Mouse (Mus musculus): ENCODE results near the gene Hsdl1. TPM values are rescaled to one million over a fixed set of nuclear protein-coding genes. Genes with fewer than 3 reads are reported as not detected.

The Hsdl1 gene
- polyA plus RNA-seq, 1 experiment from 2014 or later: 43.1 TPM

DNA sequence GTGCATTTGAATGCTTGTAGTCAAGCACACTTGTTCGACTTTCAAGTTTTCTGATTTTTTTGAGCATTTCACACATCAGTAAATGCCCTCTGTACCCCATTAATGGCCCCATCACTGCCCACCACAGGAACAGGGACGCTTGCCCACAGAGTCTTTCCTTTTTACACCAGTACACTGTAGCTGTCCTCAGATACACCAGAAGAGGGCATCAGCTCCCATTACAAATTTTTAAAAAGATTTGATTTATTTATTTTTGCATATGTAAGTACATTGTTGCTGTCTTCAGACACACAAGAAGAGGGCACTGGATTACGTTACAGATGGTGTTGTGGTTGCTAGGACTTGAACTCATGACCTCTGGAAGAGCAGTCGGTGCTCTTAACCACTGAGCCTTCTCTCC lies 13.3 kb upstream of the Hsdl1 start:
- 58% methylated on average over 4 of the region's 4 CpGs for WGBS
- H3K27me3 ChIP-seq (ENCODE audit: insufficient read depth, low read length): no peaks in the 10 kb centered on the region
- ATAC-seq (ENCODE audit: low FRiP score, low TSS enrichment): no peak

DNA sequence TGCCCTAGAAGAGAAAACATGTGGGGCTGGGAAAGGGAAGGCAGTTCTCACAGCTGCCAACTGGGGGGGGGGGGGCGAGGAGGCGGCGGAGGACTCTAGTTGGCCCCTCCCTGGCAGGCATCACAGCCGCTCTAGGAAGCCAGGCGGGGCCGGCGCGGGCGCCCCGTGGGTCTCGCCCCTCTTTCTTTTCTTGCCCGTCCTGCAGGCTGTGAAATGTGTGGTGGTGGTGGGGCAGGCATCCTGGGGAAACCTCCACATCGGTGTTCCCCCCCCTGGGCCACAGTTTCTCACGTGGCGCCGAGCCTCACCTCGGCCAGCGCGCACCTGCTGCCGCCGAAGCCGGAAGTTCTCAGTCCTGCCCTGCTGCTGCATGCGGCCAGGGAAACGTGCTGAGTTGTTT lies 10.9 kb upstream of the Hsdl1 start:
- whole genome bisulfite sequencing: 14% methylated on average over 23 of the region's 24 CpGs
- Histone ChIP-seq H3K9ac (replicated peaks; ENCODE audit: low read length) (peak overlapping the region; percentile 46), H3K4me1 (ENCODE audit: insufficient read depth, low read length) (0 out of 2 replicates have a peak, but pooled peaks cover 5% of the 10 kb centered on the region), H3K4me2 (replicated peaks; ENCODE audit: low read depth, low read length) (peak overlapping the region; percentile 54), H3K9me3 (ENCODE audit: low read length) (no peaks in the 10 kb centered on the region), H3K27ac (ENCODE audit: low read length) (no peak overlapping the region), H3K4me3 (ENCODE audit: low read length) (peak overlapping the region; percentile 37), H3K36me3 (ENCODE audit: insufficient read depth, low read length) (no peaks in the 10 kb centered on the region), H3K27me3 (ENCODE audit: insufficient read depth, low read length) (no peaks in the 10 kb centered on the region)
- 0 out of 2 replicates have a peak, but pooled peaks have one; percentile 49 for ATAC-seq (ENCODE audit: low FRiP score, low TSS enrichment)

More for the DNA sequence above, 13.3 kb upstream of the Hsdl1 start:
- Histone ChIP-seq H3K4me1 (ENCODE audit: insufficient read depth, low read length) (0 out of 2 replicates have a peak, but pooled peaks cover 5% of the 10 kb centered on the region), H3K27ac (ENCODE audit: low read length) (no peak overlapping the region), H3K4me2 (replicated peaks; ENCODE audit: low read depth, low read length) (no peak overlapping the region), H3K9me3 (ENCODE audit: low read length) (no peaks in the 10 kb centered on the region), H3K36me3 (ENCODE audit: insufficient read depth, low read length) (no peaks in the 10 kb centered on the region), H3K9ac (replicated peaks; ENCODE audit: low read length) (no peak overlapping the region), H3K4me3 (ENCODE audit: low read length) (no peak overlapping the region)

DNA sequence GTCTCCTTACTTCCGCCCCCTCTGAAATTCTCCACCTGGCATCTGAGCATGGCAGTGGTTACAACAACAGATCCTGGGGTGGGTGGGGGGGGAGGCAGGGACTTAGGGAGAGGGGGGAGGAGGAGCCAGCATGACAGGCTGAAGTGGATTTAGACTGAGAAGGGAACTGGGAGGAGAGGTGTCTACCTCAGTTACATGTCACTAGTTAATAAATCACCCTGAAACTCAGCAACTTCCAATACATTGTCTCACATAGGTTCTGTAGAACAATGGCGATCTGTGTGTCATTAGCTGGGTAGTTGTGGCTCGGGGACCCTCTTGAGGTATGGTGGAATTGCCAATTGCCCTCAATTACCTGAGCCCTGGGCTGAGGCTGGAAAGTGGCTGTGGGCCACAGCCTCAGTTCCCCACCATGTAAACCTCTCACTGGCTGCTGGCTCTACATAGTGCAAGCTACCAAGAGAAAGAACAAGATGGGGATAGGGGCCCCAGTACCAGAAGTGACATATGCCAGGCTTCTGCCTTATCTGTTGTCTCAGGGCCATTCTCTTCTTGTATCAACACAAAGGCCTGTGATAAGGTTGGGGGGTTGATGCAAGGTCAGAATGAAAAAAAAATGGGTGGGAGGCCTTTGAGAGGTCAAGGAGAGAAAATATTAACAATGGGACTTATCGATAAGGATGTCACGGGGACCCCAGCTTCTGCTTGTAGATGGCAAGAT lies 5.6 kb upstream of the Hsdl1 start:
- H3K27ac ChIP-seq (ENCODE audit: low read length): no peak overlapping the region
- no peak overlapping the region for H3K4me3 ChIP-seq (ENCODE audit: low read length)
- no peak overlapping the region for H3K9ac ChIP-seq (replicated peaks; ENCODE audit: low read length)
- 71% methylated on average over 5 of the region's 5 CpGs for WGBS
- H3K36me3 ChIP-seq (ENCODE audit: insufficient read depth, low read length): no peaks in the 10 kb centered on the region
- H3K4me1 ChIP-seq (ENCODE audit: insufficient read depth, low read length): peaks cover under 1% of the 10 kb centered on the region; the same call in 1 of the 2 replicates
- ATAC-seq (ENCODE audit: low FRiP score, low TSS enrichment): 0 out of 2 replicates have a peak, but pooled peaks have one; percentile 46
- no peaks in the 10 kb centered on the region for H3K9me3 ChIP-seq (ENCODE audit: low read length)
- H3K27me3 ChIP-seq (ENCODE audit: insufficient read depth, low read length): 0 out of 2 replicates have a peak, but pooled peaks cover 6% of the 10 kb centered on the region
- no peak overlapping the region for H3K4me2 ChIP-seq (replicated peaks; ENCODE audit: low read depth, low read length)

DNA sequence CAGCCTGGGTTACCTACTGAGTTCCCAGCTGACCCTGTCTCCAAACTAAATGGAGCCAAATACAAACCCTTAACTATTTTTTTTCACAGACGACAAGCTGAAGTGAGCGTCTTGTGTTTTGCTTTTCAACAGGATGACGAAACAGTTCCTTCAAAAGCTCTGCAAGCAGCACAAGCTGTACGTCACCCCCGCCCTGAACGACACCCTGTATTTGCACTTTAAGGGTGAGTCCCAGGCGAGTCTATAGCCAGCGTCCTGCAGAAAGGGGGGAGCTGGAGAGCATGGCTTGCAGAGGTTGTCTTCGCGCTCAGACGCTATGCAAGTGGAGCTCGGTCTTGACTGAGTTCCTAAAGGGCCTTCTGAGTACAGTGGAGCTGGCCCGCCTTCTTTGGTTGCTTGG lies 4.1 kb upstream of the Hsdl1 start:
- peaks cover 5% of the 10 kb centered on the region; the same call in 1 of the 2 replicates for H3K4me1 ChIP-seq (ENCODE audit: insufficient read depth, low read length)
- ATAC-seq (ENCODE audit: low FRiP score, low TSS enrichment): no peak
- H3K9me3 ChIP-seq (ENCODE audit: low read length): no peaks in the 10 kb centered on the region
- no peak overlapping the region for H3K4me3 ChIP-seq (ENCODE audit: low read length)
- 40% methylated on average over 13 of the region's 13 CpGs for WGBS
- H3K9ac ChIP-seq (replicated peaks; ENCODE audit: low read length): no peak overlapping the region
- 0 out of 2 replicates have a peak, but pooled peaks cover 8% of the 10 kb centered on the region for H3K27me3 ChIP-seq (ENCODE audit: insufficient read depth, low read length)
- H3K4me2 ChIP-seq (replicated peaks; ENCODE audit: low read depth, low read length): no peak overlapping the region
- H3K36me3 ChIP-seq (ENCODE audit: insufficient read depth, low read length): no peaks in the 10 kb centered on the region
- H3K27ac ChIP-seq (ENCODE audit: low read length): no peak overlapping the region

DNA sequence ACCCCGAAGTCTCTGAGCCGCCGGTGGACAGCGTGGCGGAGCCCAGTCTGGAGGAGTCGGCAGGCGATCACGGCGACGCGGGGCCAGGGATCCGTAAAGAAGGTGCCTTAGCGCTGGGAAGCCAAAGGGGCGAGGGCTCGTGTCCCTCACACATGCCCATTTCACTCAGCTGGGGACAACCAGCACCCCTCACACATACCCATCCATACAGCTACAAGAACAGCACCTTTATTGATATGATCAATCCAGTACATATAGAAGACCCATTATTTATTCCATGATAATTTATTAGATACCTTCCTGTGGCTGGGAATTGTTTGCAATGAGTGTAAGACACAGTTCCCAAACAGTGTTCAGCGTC lies 363 bp upstream of the Hsdl1 start:
- Histone ChIP-seq H3K9ac (replicated peaks; ENCODE audit: low read length) (peak overlapping the region; percentile 70), H3K4me3 (ENCODE audit: low read length) (peak overlapping the region; percentile 83), H3K9me3 (ENCODE audit: low read length) (no peaks in the 10 kb centered on the region), H3K27me3 (ENCODE audit: insufficient read depth, low read length) (0 out of 2 replicates have a peak, but pooled peaks cover 10% of the 10 kb centered on the region), H3K4me1 (ENCODE audit: insufficient read depth, low read length) (peaks cover 9% of the 10 kb centered on the region; the same call in 1 of the 2 replicates), H3K36me3 (ENCODE audit: insufficient read depth, low read length) (no peaks in the 10 kb centered on the region), H3K27ac (ENCODE audit: low read length) (no peak overlapping the region), H3K4me2 (replicated peaks; ENCODE audit: low read depth, low read length) (peak overlapping the region; percentile 73)
- 2% methylated on average over 16 of the region's 16 CpGs for WGBS
- no peak; the same call in 1 of the 2 replicates for ATAC-seq (ENCODE audit: low FRiP score, low TSS enrichment)

DNA sequence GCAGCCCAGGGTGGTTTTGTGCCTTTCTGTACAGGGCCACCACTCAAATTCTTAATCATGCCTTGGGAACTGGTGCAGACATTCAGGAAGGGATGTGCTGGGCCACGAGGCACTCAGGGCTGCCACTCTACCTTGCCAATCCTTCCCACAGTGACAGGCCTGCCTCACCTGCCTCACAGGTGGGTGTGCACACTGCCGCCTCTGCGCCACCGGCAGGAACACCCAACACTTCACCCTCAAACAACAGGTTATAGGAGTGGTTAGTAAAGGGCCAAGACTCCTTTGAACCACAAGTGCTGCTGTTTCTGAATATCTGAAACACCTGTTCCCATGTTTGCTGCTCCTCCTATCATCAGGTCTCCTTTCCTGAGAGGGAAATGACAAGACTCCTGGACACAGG lies 2.6 kb downstream of the Hsdl1 start:
- Histone ChIP-seq H3K9me3 (ENCODE audit: low read length) (no peaks in the 10 kb centered on the region), H3K27ac (ENCODE audit: low read length) (no peak overlapping the region), H3K36me3 (ENCODE audit: insufficient read depth, low read length) (no peaks in the 10 kb centered on the region), H3K4me3 (ENCODE audit: low read length) (no peak overlapping the region), H3K4me1 (ENCODE audit: insufficient read depth, low read length) (peaks cover 9% of the 10 kb centered on the region; the same call in 1 of the 2 replicates), H3K4me2 (replicated peaks; ENCODE audit: low read depth, low read length) (no peak overlapping the region), H3K27me3 (ENCODE audit: insufficient read depth, low read length) (0 out of 2 replicates have a peak, but pooled peaks cover 7% of the 10 kb centered on the region), H3K9ac (replicated peaks; ENCODE audit: low read length) (no peak overlapping the region)
- ATAC-seq (ENCODE audit: low FRiP score, low TSS enrichment): no peak
- WGBS: 81% methylated on average over 4 of the region's 4 CpGs

DNA sequence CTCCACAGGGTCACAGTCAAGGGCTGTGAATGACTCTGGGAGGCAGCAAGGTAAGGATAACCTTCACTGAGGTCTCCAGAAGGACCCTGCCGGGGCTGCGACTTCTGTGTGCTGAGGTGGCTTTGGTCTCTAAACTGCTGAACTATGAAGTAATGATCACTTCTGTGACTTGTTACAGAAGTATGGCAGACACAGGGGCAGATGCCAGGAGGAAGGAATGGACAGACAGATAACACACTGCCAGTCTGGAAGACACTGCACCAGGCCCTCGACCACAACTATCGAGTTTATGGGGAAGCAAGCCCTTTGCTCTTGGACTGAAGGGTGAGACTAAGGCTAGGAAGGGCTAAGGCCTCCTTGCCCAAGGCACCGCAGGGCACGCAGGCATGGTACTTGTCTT lies 3.8 kb downstream of the Hsdl1 start:
- Histone ChIP-seq H3K36me3 (ENCODE audit: insufficient read depth, low read length) (no peaks in the 10 kb centered on the region), H3K27ac (ENCODE audit: low read length) (no peak overlapping the region), H3K4me3 (ENCODE audit: low read length) (no peak overlapping the region), H3K4me1 (ENCODE audit: insufficient read depth, low read length) (peaks cover 9% of the 10 kb centered on the region; the same call in 1 of the 2 replicates), H3K9ac (replicated peaks; ENCODE audit: low read length) (no peak overlapping the region), H3K9me3 (ENCODE audit: low read length) (no peaks in the 10 kb centered on the region), H3K27me3 (ENCODE audit: insufficient read depth, low read length) (0 out of 2 replicates have a peak, but pooled peaks cover 7% of the 10 kb centered on the region), H3K4me2 (replicated peaks; ENCODE audit: low read depth, low read length) (no peak overlapping the region)
- 86% methylated on average over 6 of the region's 6 CpGs for WGBS
- ATAC-seq (ENCODE audit: low FRiP score, low TSS enrichment): no peak

DNA sequence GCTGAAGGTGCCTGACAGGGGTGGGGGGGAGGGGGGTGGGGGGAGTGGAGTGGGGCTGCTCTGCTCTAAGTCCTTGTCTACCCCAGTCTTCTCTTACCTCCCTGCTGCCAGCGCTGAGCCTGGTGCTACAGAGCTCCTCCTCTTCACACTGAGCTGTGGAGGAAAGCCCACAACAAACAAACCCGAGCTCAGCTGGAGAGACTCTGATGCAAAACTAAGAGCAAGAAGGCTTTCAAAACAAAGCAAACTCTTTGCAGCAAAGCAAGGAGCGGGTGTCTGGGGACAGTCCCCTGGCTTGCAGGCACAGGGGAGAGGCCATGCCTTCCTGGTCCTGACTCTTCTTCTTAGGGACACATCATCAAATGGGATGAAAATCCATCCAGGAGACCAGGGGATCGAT lies 5.1 kb downstream of the Hsdl1 start:
- no peak overlapping the region for H3K4me3 ChIP-seq (ENCODE audit: low read length)
- peaks cover 5% of the 10 kb centered on the region; the same call in 1 of the 2 replicates for H3K4me1 ChIP-seq (ENCODE audit: insufficient read depth, low read length)
- H3K27me3 ChIP-seq (ENCODE audit: insufficient read depth, low read length): 0 out of 2 replicates have a peak, but pooled peaks cover 3% of the 10 kb centered on the region
- no peak for ATAC-seq (ENCODE audit: low FRiP score, low TSS enrichment)
- H3K36me3 ChIP-seq (ENCODE audit: insufficient read depth, low read length): peaks cover 12% of the 10 kb centered on the region; the same call in 1 of the 2 replicates
- H3K9me3 ChIP-seq (ENCODE audit: low read length): no peaks in the 10 kb centered on the region
- no peak overlapping the region for H3K27ac ChIP-seq (ENCODE audit: low read length)
- WGBS: 45% methylated on average over 4 of the region's 4 CpGs
- no peak overlapping the region for H3K9ac ChIP-seq (replicated peaks; ENCODE audit: low read length)
- H3K4me2 ChIP-seq (replicated peaks; ENCODE audit: low read depth, low read length): no peak overlapping the region

DNA sequence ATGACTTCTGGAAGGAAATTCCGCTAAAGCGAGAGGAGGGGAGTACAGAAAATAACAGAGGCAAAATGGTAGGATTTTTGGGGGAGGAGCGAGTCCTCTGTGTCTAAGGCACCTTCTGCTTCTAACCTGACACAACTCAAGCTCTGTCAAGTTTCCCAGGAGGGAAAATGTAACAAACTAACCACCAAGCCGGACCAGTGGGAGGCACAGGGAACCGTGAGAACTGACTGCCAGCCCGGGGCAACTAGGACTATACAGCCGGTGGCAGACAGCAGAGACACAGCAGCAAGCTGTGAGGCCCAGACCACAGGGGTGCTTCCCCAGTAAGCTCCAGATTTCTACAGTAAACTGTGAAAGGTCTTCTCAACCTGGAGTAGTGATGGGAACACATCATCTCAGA lies 6.0 kb downstream of the Hsdl1 start:
- no peak overlapping the region for H3K4me2 ChIP-seq (replicated peaks; ENCODE audit: low read depth, low read length)
- H3K27ac ChIP-seq (ENCODE audit: low read length): no peak overlapping the region
- no peak for ATAC-seq (ENCODE audit: low FRiP score, low TSS enrichment)
- 0 out of 2 replicates have a peak, but pooled peaks cover 1% of the 10 kb centered on the region for H3K27me3 ChIP-seq (ENCODE audit: insufficient read depth, low read length)
- no peak overlapping the region for H3K4me3 ChIP-seq (ENCODE audit: low read length)
- peaks cover 16% of the 10 kb centered on the region; the same call in 1 of the 2 replicates for H3K36me3 ChIP-seq (ENCODE audit: insufficient read depth, low read length)
- 67% methylated on average over 7 of the region's 7 CpGs for WGBS
- H3K4me1 ChIP-seq (ENCODE audit: insufficient read depth, low read length): peaks cover 3% of the 10 kb centered on the region; the same call in 1 of the 2 replicates
- H3K9me3 ChIP-seq (ENCODE audit: low read length): no peaks in the 10 kb centered on the region
- H3K9ac ChIP-seq (replicated peaks; ENCODE audit: low read length): no peak overlapping the region

DNA sequence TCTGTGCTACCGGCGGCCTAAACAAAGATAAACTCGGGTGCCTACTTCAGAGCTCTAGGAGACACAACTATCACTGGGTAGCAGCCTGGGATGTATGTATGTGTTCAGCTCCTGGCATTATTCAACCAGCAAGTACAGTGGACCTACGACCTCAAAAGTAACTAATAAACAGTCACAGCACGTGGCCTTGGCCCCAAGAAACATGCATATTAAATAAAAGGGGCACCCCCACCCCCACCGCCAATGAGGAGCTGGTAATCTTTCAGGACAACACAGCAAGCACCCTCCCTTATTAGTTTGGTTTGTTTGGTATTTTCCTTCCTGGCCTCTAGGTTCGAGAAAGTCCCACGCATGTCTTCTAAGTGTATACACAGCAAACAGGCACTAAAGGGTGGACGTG lies 6.7 kb downstream of the Hsdl1 start:
- Histone ChIP-seq H3K9ac (replicated peaks; ENCODE audit: low read length) (no peak overlapping the region), H3K27ac (ENCODE audit: low read length) (no peak overlapping the region), H3K27me3 (ENCODE audit: insufficient read depth, low read length) (no peaks in the 10 kb centered on the region), H3K4me3 (ENCODE audit: low read length) (no peak overlapping the region), H3K4me1 (ENCODE audit: insufficient read depth, low read length) (no peaks in the 10 kb centered on the region), H3K9me3 (ENCODE audit: low read length) (no peaks in the 10 kb centered on the region), H3K36me3 (ENCODE audit: insufficient read depth, low read length) (peaks cover 23% of the 10 kb centered on the region; the same call in 1 of the 2 replicates), H3K4me2 (replicated peaks; ENCODE audit: low read depth, low read length) (no peak overlapping the region)
- WGBS: 84% methylated on average over 9 of the region's 9 CpGs
- ATAC-seq (ENCODE audit: low FRiP score, low TSS enrichment): no peak
